Mouse (Mus musculus) brain, embryonic 14.5 days (tissue): ENCODE measurements around the gene Tmem208.

Experiments used
- CTCF ChIP-seq: fragments of 200-500 bp; IDR thresholded peaks from 2 replicates; pipeline ENCODE4 v1.5.1; 2012; ENCODE audit warnings: inconsistent platforms, mild to moderate bottlenecking, moderate library complexity, borderline replicate concordance; ENCODE audit not compliant: insufficient read depth, insufficient read length; ENCODE audit errors: extremely low read depth
- POLR2A ChIP-seq: fragments of 200-500 bp; IDR thresholded peaks from 2 replicates; pipeline ENCODE4 v1.6.1; 2012; ENCODE audit warnings: mild to moderate bottlenecking, inconsistent platforms, borderline replicate concordance; ENCODE audit not compliant: poor library complexity, insufficient read depth, insufficient read length, severe bottlenecking; ENCODE audit errors: extremely low read depth

DNA sequence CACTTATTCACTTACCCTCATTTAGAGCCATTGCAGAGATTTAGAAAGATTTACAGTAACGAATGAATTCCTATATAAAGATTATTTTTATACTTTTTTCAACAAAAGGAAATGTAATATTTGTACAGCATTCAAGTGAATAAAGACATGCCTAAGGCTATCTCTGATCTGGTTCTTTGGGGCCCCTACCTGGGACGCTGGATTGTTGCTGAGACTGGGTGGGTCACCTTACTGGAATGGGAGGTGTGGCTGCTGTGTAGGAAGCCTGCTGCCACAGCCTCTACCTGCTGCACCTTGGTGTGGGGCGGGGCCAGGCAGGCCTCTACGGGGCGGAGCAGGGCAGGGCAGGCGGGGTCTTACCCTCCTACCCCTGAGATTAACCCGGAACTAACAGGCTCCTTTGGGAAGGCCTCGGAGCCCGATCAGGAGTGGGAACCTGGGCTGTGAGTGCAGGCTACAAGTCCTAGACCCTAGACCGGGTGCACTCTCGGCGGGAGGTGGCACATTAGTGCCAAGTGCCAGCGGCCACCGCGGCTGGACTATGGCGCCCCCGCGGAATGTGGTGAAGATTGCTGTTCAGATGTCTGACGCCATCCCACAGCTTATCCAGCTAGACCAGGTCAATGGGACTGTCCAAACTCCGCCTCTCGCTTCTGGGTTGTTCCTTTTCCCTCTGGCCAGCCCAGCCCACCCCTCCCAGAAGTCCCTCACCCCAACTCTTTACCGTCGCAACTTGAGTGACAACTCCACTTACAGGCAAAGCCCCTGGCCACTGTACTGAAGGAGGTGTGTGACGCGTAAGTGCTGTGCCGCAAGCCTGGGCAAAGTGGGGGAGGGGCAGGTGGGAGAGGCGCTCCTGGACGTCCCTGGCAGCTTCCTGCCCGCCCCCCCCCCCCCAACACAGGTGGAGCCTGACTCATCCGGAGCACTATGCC, 20.7 kb upstream of the Tmem208 start, which contains the start of gene Elmo3:
- TF ChIP-seq POLR2A (no peak), CTCF (no peak)
